Mouse (Mus musculus) midbrain, postnatal 0 days (tissue): ENCODE measurements around the gene Fam129b. TPM values are rescaled to one million over a fixed set of nuclear protein-coding genes. Genes with fewer than 3 reads are reported as not detected.

ENCODE experiments used
- ATAC-seq: fragments of 200-750 bp; cut with Nextera tagmentation; 2 replicates; pipeline ENCODE4 v1.8.0; 2017; ENCODE audit warnings: moderate number of reproducible peaks, mild to moderate bottlenecking, moderate TSS enrichment, moderate library complexity; ENCODE audit not compliant: low FRiP score
- DNase-seq: peaks from one replicate; pipeline ENCODE4 v3.0.0-alpha.2; 2015; ENCODE audit warnings: low spot score
- H3K27ac ChIP-seq: fragments of 300-500 bp; sonication (generic); 2 replicates; pipeline ENCODE4 v1.5.1; 2014; ENCODE audit warnings: low read depth, mild to moderate bottlenecking, low read length, mixed read lengths
- H3K27me3 ChIP-seq: fragments of 300-500 bp; sonication (generic); 2 replicates; pipeline ENCODE4 v1.6.1; 2014; ENCODE audit warnings: low read length, control low read depth, mixed read lengths; ENCODE audit not compliant: insufficient read depth
- H3K36me3 ChIP-seq: fragments of 300-500 bp; sonication (generic); 2 replicates; pipeline ENCODE4 v1.6.1; 2014; ENCODE audit warnings: low read length, control low read depth, mixed read lengths; ENCODE audit not compliant: insufficient read depth
- H3K4me1 ChIP-seq: fragments of 300-500 bp; sonication (generic); 2 replicates; pipeline ENCODE4 v1.6.1; 2014; ENCODE audit warnings: mild to moderate bottlenecking, control low read depth, antibody characterized with exemption, low read length, mixed read lengths; ENCODE audit not compliant: insufficient read depth
- H3K4me2 ChIP-seq: fragments of 300-500 bp; sonication (generic); 2 replicates; pipeline ENCODE4 v1.6.1; 2014; ENCODE audit warnings: low read depth, mild to moderate bottlenecking, low read length, mixed read lengths; ENCODE audit not compliant: poor library complexity, severe bottlenecking
- H3K4me3 ChIP-seq: fragments of 300-500 bp; sonication (generic); 2 replicates; pipeline ENCODE4 v1.5.1; 2014; ENCODE audit warnings: low read depth, mild to moderate bottlenecking, low read length, moderate library complexity
- H3K9ac ChIP-seq: fragments of 300-500 bp; sonication (generic); replicated peaks from 2 replicates; pipeline ENCODE4 v1.6.1; 2014; ENCODE audit warnings: mild to moderate bottlenecking, low read length, moderate library complexity, mixed read lengths; ENCODE audit not compliant: poor library complexity, severe bottlenecking
- H3K9me3 ChIP-seq: fragments of 300-500 bp; sonication (generic); 2 replicates; pipeline ENCODE4 v1.6.1; 2016; ENCODE audit warnings: low read length, control low read depth
- CTCF ChIP-seq: IDR thresholded peaks from 2 replicates; pipeline ENCODE4 v1.5.1; 2016; ENCODE audit warnings: antibody characterized with exemption, mild to moderate bottlenecking
- WGBS: fragments of 180-500 bp; shearing (Covaris S2); extraction: QIAGEN DNeasy Blood & Tissue Kit; methylation state at CpG from one replicate; pipeline ENCODE4 v1.1.7; 2014; 5-methylcytosine and 5-hydroxymethylcytosine counted together
- polyA plus RNA-seq: library from polyadenylated mRNA; unstranded; fragments of >200 nt; fragmentation: Nextera tagmentation; extraction: Ambion mirVana; gene quantifications from 2 replicates; pipeline ENCODE4 v1.2.1, GENCODE M21; 2015
- total RNA-seq: library from RNA; depleted of rRNA; stranded (reverse); fragments of >200 nt; gene quantifications from 2 replicates; pipeline ENCODE4 v1.2.3, GENCODE M21; 2014

The Fam129b gene
- total and polyA plus RNA-seq, 2 experiments from 2014 or later, result 17.7 to 39.5 TPM

DNA sequence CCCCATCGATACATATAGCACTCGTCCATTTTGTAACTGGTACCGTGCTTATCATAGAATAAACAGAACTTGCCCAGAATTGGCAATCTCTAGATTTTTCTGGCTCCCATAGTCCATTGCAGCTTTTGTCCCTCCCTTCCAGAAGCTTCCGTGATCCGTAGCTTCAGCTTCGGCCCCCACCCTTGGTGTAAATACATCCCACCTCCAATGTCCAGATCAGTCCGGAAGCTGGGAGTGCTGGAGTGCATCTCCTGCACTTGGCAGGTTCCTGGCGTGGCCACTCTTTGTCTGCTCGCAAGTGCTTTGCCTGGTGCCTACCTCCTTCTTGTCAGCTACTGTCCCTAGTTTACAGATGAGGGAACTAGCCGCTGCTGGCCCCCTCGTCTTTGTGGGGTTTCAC is 32.9 kb downstream of the Fam129b start:
- DNase-seq (no peak), ATAC-seq (no peak)
- peak overlapping the region; percentile 51; the same call in 1 of the 2 replicates for H3K27ac ChIP-seq
- 29% methylated on average over 11 of the region's 11 CpGs for WGBS
- no peaks in the 10 kb centered on the region for H3K27me3 ChIP-seq
- peaks cover 18% of the 10 kb centered on the region for H3K36me3 ChIP-seq
- H3K9ac ChIP-seq, result no peak overlapping the region
- H3K9me3 ChIP-seq, result no peaks in the 10 kb centered on the region
- no peak overlapping the region for H3K4me3 ChIP-seq
- no peak for TF ChIP-seq CTCF
- H3K4me1 ChIP-seq, result 0 out of 2 replicates have a peak, but pooled peaks cover 2% of the 10 kb centered on the region
- H3K4me2 ChIP-seq, result no peak overlapping the region

DNA sequence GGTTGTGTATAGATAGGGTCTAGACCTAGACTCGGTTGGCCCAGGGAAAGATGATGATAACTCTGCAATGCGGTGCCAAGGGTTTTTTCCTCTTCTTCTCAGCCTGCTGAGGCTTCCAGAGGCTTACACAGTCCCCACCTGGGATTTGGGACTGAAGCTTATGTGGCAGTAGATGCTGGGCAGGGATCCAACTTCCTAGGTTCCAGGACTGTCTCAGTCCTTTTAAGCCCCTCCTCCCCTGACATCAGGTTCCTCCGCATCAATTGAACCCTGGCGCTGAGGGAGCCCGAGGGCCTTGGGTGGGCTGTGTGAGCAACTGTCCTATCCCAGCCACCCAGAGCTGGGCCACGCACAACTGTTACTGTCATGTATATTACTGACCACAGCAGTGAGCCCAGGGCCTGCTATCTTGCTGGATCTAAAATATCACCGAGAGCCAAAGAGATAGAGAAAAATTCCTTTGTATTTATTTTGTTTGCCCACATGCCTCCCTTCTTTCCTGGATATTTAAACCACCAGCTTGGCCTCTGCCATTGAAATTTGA is 35.8 kb downstream of the Fam129b start:
- H3K36me3 ChIP-seq, result peaks cover 18% of the 10 kb centered on the region
- 83% methylated on average over 7 of the region's 7 CpGs for WGBS
- TF ChIP-seq CTCF, result no peak
- no peak overlapping the region for H3K4me3 ChIP-seq
- H3K9me3 ChIP-seq, result no peaks in the 10 kb centered on the region
- no peaks in the 10 kb centered on the region for H3K27me3 ChIP-seq
- H3K27ac ChIP-seq, result no peak overlapping the region
- no peaks in the 10 kb centered on the region for H3K4me1 ChIP-seq
- H3K9ac ChIP-seq, result no peak overlapping the region
- ATAC-seq (no peak), DNase-seq (no peak)
- no peak overlapping the region for H3K4me2 ChIP-seq

DNA sequence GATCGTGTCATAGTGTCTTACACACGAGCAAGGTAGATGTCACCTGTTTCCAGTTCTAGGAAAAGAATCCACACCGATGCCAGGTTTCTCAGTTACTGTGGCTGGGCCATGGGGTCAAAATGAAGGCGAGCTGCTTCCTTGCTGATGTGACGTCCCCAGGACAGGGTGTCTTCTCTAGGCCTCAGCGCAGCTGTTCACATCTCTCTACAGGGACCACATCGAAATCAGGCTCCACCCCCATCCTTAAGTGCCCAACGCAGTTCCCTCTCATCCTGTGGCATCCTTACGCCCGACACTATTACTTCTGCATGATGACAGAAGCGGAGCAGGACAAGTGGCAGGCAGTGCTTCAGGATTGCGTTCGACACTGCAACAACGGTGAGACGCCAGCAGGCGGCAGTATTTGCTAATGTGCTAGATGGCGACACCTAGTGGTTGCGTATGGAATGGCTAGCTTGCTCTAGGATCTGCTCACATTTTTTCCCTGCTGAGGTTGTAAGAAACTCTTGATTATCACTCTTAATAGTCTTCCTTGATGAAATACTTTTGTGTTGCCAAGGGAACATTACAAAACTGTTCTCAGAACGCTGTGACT is 36.4 kb downstream of the Fam129b start:
- peak; percentile 35; the same call in 1 of the 2 replicates for ATAC-seq
- peak; percentile 94 for DNase-seq
- Histone ChIP-seq H3K27me3 (no peaks in the 10 kb centered on the region), H3K27ac (no peak overlapping the region), H3K36me3 (peaks cover 18% of the 10 kb centered on the region), H3K4me2 (no peak overlapping the region), H3K4me1 (no peaks in the 10 kb centered on the region), H3K9me3 (no peaks in the 10 kb centered on the region), H3K4me3 (no peak overlapping the region), H3K9ac (no peak overlapping the region)
- TF ChIP-seq CTCF, result peak; percentile 100
- 31% methylated on average over 19 of the region's 19 CpGs for WGBS

DNA sequence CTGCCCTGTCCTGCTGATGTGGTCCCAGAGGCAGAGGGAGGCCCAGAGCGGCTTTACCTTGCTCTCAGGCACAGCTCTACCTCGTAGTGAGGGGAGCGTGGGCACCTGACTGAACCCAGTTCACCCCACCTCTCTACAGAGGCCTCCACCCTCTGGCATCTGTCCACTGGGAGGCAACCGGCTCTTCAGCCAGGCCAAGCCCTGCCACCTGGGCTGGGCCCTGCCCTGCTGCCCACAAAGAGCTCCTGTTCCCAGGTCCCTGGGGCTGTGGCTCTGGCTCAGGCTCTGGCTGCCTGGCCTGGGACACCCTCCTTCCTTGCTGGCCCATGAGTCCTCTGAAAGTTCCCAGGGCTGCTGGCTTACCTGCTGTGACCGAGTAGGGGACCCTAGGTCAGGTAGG is 38.4 kb downstream of the Fam129b start:
- no peak for ATAC-seq
- no peaks in the 10 kb centered on the region for H3K27me3 ChIP-seq
- 61% methylated on average over 4 of the region's 5 CpGs for WGBS
- no peak overlapping the region for H3K9ac ChIP-seq
- no peak for DNase-seq
- H3K4me2 ChIP-seq, result no peak overlapping the region
- H3K36me3 ChIP-seq, result peaks cover 34% of the 10 kb centered on the region
- H3K4me3 ChIP-seq, result no peak overlapping the region
- no peak for TF ChIP-seq CTCF
- H3K27ac ChIP-seq, result no peak overlapping the region; the same call in 1 of the 2 replicates
- no peaks in the 10 kb centered on the region for H3K4me1 ChIP-seq
- H3K9me3 ChIP-seq, result no peaks in the 10 kb centered on the region

DNA sequence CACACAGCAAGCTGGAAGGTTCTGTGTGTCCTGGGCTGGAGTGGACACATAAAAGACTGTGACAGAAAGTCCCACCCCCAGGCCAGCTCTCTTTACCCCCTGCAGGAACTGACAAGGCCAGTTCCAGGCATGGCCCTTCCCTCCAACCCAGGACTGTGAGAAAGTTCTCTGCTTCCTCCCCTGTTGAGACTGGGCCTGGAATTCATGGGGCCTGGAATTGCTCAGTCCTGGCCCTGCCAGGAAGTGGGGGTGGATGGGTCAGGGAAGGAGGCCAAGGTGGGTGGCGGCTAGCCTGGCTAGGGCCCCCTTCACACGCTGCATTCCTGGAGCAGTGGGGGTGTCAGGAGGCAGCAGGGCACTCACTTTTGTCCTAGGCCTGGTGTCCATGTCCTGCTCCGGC is 39.0 kb downstream of the Fam129b start:
- H3K27ac ChIP-seq, result no peak overlapping the region
- DNase-seq, result peak; percentile 76
- H3K9ac ChIP-seq, result no peak overlapping the region
- no peak overlapping the region for H3K4me2 ChIP-seq
- H3K4me3 ChIP-seq, result no peak overlapping the region
- peak; percentile 54 for ATAC-seq
- WGBS, result 38% methylated on average over 3 of the region's 3 CpGs
- H3K9me3 ChIP-seq, result no peaks in the 10 kb centered on the region
- no peak for TF ChIP-seq CTCF
- H3K4me1 ChIP-seq, result no peaks in the 10 kb centered on the region
- peaks cover 39% of the 10 kb centered on the region for H3K36me3 ChIP-seq
- no peaks in the 10 kb centered on the region for H3K27me3 ChIP-seq

DNA sequence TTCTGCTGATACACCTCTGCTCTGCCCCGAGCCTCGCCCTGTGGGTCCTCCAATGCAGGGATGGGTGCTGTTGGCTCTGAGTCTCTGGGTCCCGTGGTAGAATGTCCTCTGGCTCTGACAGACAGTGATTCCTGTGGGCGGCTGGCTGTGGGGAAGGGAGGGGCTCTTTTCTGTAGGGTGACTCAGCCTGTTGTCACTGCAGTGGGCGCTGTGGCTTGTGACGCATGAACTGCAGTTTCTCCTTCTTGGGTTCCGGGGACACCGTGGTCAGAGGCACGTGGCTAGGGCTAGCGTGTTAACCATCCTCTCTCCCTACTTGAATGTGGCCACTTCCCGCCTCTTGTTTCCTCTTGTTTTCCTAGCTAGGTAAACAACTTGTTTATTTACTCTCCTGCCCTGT is 41.6 kb downstream of the Fam129b start:
- no peak for TF ChIP-seq CTCF
- no peak for ATAC-seq
- Histone ChIP-seq H3K27ac (no peak overlapping the region), H3K27me3 (no peaks in the 10 kb centered on the region), H3K4me2 (no peak overlapping the region), H3K4me3 (no peak overlapping the region), H3K9ac (no peak overlapping the region), H3K9me3 (no peaks in the 10 kb centered on the region), H3K4me1 (no peaks in the 10 kb centered on the region), H3K36me3 (peaks cover 49% of the 10 kb centered on the region)
- WGBS, result 86% methylated on average over 11 of the region's 11 CpGs
- no peak for DNase-seq
